Mouse (Mus musculus) CD4-positive helper T cell, adult 2 months (primary cell): ENCODE results near the gene Irs2.

Experiments
- DNase-seq: peaks from one replicate; pipeline ENCODE4 v3.0.0-alpha.2; 2012; ENCODE audit warnings: low read depth, missing footprints, low spot score

Irs2 gene

DNA sequence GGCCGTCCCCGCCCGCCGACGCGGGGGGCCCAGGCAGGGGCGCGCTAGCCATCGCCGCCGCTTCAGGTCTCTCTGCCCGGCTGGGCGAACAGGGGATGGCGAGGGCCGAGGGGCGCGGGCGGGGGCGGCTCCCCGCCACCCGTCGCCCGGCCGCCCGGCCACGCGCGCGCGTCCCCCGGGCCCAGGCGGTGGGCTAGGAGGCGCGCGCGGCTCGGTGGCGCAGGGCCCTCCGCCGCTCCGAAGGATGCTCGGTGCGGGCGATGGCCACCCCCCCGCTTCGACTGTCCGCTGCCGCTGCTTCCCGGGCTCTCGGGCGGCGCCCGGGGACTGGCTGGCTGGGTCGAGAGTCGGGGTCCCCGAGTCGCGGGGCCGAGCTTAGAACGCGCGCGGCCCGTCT, at the start of gene Irs2:
Irs2 (minus strand) TSS at position 80 of the 397 bp plus-strand sequence.
- DNase-seq: no peak

DNA sequence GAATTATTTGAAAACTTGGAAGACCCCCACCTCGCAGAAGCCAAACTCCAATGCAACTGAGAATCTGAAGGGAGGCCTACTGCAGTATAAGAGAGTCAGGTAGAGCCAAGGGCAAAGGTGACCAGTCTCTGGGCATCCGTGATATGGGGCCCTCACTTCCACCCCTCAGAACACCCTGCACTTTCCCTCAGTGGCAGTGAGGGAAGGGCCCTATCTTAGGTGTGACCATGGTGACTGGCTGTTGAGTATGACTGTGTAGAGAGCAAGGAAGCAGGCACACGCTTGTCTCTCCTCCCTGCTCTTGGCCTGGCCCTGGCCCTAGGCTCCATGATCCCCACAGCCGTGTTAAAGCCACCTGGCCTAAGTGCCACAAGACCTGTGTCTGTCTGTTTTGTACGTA, 48.4 kb upstream of the Irs2 start:
- no peak for DNase-seq

DNA sequence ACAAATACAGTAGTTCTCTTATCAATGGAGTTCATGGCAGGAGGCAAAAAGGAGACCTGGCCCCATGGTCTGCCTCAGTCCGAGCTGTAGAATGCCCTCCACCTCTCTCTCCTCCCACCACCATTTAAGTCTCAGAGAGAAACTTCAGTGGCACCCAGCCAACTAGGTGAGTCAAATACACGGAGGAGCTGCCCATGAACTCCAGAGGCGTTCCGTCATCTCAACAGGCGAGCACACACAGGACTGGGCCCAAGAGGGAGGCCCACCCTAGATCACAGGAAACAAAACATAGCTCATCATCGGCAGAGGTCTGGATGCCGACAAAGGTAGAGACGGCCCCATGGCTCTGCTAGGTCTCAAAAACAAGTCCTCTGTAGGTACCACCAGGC, 47.9 kb upstream of the Irs2 start:
- DNase-seq: no peak

GRCm38 (mm10) chr8:11055557-11056174, 47.4 kb upstream of the Irs2 start:
- no peak for DNase-seq

- DNase-seq: no peak
Measured at GRCm38 (mm10) chr8:11049835-11050234, 41.6 kb upstream of the Irs2 start.

- DNase-seq: no peak
Measured at GRCm38 (mm10) chr8:11047812-11048211, 39.6 kb upstream of the Irs2 start.

DNA sequence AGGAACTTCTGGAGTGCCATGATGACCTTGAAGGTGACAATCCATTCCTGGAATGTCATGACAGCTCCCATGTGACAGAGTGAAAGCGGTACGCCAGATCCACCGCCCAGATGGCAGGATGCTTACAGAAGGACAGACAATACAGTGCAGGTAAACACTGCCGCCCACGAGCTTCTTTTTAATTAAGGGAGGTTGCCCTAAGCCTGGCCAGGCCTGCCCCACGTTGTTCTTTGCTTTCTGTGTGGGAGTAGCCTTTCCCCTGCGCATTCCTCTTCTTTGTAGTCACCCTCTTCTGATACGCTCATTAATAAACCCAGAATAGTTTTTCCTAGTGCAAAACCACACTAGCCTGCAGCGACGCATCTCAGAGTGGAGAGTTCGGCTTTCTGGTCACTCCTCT, 36.4 kb upstream of the Irs2 start:
- DNase-seq: no peak

GRCm38 (mm10) chr8:11043591-11043990, 35.3 kb upstream of the Irs2 start:
- no peak for DNase-seq

DNA sequence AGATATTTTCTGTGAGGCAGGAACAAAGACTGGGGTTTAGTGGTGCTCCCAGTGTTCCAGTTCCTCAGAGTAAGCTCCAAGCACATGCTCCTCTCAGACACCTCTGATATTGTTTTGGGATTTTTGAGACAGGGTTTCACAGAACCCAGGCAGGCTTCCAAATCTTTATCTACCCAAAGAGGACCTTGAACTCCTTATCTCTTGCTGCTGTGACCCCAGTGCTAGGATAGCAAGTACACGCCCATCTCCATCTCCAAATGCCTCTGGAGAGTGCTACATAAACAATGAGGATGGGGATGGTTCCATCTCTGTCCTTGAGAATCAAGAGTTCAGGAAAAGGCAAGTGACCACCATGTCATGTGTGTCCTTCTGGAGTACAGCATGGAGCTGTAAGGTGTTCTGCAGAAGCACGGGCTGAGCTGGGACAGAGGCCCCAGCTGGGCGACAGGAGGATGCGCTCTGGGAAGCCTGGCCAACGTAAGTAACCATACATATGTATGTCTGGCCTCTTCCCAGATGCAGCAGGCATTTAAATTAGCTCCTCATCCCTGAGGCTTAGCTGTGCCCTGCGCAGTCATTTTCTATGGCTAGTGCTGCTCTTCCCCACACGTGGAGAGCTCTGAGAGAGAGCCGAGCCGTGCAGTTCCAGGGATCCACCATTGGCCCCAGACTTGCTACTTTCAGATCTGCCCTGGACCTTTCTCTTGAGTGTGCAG, 34.8 kb upstream of the Irs2 start:
- no peak for DNase-seq

GRCm38 (mm10) chr8:11040088-11040487, 31.8 kb upstream of the Irs2 start:
- no peak for DNase-seq

GRCm38 (mm10) chr8:11038788-11039187, 30.5 kb upstream of the Irs2 start:
- no peak for DNase-seq

DNA sequence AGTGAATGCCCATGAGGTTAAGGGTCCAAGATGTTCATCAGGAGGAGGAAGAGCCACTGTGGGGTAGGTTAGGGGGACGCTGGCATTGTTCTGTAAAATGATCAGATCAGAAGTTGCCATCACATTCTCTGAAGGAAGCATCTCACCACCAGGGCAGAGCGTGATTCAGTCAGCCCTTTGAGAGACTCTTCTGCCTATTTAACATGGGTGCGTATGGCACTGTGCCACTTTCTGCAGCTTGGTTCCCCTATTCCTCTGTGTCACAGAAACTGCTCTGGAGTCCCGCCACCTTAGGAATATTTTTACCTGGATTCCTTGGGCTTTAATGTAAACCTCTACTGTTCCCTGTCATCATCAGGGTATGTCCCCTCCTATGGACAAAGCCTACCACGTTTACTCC, 30.1 kb upstream of the Irs2 start:
- no peak for DNase-seq

DNA sequence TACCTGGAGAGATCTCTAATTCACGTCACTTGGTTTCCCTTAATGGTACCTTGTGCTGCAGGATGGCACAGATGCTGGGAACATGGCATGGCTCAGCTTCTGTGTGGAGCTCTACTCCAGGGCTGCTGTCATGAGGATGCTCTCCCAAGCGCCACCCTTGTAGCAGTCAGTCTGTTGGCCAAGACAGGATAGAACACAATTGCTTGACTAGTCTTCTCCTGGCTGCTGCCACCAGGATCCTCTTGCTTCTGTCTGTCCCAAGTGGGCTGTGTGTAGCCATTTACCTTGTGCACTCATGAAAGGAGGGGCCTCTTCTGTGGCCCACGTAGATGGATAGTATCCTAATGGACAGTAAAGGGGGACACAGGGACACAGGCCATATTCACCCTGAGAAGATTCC, 28.5 kb upstream of the Irs2 start:
- DNase-seq: no peak

- DNase-seq: no peak
Measured at GRCm38 (mm10) chr8:11035628-11036416, 27.6 kb upstream of the Irs2 start.

DNA sequence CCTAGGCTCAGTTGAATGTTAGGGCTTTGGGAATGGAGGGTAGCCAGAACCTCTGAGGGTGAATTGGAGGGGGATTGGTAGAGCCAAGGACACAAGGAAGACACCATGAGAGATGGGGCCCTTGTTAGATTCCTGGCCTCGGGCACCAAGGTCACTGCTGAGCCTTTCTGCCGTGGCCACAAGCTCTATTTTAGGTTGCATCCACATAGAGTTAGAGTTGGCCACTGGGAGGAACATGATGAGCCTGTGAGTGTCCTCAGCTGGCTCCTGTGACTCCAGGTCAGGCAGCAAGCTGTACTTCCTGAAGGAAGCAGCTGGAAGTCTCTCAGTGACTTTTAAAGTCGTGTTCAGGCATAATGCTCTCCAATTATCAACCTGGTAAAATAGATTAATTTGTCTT, 16.6 kb upstream of the Irs2 start:
- no peak for DNase-seq

- no peak for DNase-seq
Measured at GRCm38 (mm10) chr8:11020949-11021572, 12.8 kb upstream of the Irs2 start.

GRCm38 (mm10) chr8:11015622-11016021, 7.4 kb upstream of the Irs2 start:
- DNase-seq: no peak

GRCm38 (mm10) chr8:11013258-11013657, 5.0 kb upstream of the Irs2 start:
- no peak for DNase-seq

- DNase-seq: no peak
Measured at GRCm38 (mm10) chr8:11011787-11012485, 3.7 kb upstream of the Irs2 start.

DNA sequence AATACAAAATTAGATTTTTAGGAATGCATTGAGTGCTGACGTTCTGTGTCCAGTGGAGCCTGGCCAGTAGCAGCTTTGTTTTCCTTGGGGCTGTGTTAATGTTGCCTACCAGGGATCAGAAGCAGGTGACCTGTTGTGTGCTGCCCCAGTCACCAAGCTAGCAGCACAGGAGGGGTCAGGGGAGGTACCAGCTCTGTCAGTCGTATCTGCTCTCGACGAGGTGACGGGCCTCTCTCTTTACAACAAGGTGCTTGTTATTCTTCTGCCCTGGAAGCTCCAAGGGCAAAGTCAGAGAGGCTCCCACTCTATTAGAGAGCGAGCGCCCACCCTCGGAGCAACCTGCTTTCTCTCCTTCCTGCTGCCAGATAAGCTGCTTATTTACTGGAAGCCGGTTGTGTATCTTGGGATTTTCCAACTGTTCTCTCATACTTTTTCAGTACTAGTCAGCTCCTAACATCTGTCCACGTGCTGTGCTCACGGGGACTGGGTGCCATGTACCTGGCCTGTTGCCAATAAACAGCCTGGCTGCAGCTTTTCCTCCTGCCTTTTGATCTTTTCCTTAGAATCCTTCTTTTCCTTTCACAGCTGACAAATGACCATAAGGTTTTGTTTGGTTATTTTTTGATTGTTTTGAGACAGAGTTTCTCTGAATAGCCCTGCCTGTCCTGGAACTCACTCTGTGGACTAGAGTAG, 2.8 kb upstream of the Irs2 start:
- no peak for DNase-seq

- DNase-seq: no peak
Measured at GRCm38 (mm10) chr8:11010398-11010797, 2.1 kb upstream of the Irs2 start.
